Mouse (Mus musculus) spleen, postnatal 4 days (tissue): Measurements from ENCODE around the gene Hist1h4b.
"Not testable (repeated sequence)": the region's sequence is repeated elsewhere in the genome, so short reads cannot be mapped to it uniquely, and the experiment has no call there.

Experiments used
- DNase-seq, 2 experiments: peaks; one replicate each; pipeline ENCODE4 v3.0.0; 2022; ENCODE audit warnings: low spot score in 2 of 2

Hist1h4b gene

DNA sequence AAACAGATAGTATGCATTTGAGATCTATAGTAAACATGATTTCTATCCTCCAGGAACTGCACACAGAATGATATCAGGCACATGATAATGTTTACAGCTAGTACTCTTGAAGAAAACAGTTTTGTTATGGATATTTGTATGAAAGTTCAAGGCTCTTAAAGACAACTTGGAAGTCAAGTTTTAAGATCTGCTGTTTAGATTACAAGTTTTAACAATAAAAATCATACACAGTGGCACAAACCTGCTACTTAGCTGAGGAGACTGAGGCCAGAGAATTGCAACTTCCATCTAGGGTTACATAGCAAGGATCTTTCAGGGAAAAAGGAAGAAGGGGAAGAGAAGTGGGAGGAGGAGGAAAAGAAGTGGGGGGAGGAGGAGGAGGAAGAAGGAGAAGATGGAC lies 1.8 kb upstream of the Hist1h4b start:
- DNase-seq = no peak

- DNase-seq = peak; percentile 47 to 73
Measured at GRCm38 (mm10) chr13:23757211-23757773, 479 bp downstream of the Hist1h4b start.

DNA sequence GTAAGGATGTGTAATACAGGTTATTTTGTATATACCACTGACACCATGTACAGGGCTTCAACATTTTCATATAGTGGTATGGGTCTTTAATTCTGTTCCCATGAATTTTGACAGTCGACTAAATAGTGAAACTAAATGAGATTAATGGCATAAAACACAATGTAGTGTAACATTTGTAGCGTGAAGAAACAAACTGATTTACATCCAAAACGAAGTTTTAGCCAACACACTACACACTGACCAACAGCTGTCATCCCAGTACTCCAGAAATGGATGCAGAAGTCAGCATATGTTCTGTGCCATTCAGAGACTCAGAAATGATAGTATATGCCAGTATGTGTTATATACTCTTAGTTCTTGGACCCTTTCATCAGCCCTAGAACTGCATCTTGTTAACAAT lies 1.1 kb downstream of the Hist1h4b start:
- DNase-seq = no peak

DNA sequence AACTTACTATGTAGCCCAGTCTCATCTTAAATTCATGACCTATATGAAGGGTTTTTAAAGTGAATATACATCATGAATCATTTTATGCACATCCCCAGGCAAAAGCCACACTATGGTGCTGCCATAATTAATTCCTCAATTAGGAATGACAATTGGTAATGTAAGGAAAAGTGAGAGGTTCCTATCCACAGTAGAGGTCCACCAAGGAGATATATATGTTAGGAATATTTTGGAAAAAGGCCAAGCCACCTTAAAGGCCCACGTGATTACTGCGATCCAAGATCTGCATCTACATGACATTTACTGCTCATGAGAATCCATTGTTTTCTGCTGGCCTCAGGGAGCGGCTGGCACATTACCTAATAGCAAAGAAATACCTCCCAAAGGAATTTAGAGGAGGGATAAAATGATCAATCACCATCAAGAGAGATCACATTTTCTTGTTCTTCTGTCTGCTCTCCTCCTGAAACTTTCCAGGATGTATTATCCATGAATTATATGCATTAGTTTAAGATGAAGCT lies 2.5 kb downstream of the Hist1h4b start:
- DNase-seq = no peak

DNA sequence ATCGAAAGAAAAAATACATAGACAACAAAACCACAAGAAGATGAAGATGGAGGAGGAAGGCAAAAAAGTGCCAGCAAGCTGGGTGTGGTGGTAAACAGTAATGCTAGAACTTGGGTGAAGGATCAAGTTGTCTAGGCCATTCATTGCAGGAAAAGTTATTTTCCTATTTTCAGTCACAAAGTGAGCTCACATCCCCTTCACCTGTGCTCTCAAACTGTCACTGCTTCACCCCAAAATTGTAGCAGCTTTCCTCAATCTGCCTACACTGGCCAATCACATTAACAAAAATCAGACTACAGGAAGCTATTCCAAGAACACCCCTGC lies 3.1 kb downstream of the Hist1h4b start:
- no peak for DNase-seq

DNA sequence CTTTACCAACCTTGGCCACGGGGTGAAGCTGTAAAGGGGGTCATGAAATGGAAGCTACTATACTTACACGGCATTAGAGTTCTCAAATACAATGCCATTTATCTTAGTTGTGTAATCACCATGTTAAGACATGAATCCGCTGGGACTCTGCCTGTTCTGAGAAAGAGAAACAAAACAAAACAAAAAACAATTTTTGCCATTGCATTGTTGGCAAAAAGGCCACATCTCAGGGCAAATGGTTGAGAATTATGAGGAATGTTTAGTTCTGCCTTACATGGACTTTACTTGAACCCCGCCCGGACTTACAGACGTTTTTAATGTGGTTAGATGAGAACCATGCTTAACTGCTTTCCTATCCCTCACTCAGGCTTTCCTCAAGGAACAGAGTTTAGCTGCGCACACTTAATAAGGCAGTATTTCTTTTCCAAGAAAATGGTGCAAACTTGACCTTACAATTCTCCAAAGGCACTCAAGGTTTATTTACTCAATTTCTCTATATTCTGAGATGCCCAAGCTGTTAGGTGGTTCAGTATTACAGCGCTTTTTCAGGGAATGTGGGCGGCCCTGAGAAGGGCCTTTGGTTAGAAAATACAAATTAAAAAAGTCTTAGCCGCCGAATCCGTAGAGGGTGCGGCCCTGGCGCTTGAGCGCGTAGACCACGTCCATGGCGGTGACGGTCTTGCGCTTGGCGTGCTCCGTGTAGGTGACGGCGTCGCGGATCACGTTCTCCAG lies 3.6 kb downstream of the Hist1h4b start:
- peak; percentile 65 to 74 for DNase-seq

DNA sequence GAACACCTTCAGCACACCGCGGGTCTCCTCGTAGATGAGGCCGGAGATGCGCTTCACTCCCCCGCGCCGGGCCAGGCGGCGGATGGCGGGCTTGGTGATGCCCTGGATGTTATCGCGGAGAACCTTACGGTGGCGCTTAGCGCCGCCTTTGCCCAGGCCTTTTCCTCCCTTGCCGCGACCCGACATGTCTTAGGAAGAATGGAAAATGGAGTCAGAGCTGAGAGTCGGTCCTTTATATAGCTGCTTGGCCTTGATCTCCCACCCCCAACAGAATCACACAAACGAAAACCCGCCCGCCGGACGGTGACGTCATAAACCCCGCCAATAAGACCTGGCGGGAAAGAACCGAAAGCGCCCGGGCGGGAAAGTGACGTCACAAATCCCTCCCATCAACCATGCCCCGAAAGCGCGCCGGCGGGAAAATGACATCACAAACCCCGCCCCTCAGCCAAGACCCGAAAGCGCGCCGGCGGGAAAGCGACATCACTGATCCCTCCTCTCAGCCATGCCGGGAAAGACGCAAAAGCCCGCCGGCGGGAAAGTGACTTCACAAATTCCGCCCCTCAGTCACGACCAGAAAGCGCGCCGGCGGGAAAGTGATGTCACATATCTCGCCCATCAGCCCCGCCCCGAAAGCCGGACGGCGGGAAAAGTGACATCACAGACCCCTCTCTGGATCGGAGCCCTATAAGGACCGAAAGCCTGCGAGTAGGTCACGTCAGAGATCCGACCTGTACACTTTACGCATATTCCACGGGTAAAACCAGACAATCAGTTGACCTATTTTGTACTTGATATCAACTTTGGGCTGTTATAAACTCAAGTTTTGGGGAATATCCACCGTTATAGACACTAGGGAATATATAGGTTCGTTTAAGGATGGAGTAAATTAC lies 4.4 kb downstream of the Hist1h4b start, which contains the start of gene Hist1h4a:
Gene Hist1h4a, minus strand, starts transcription at position 259 of the 893 bp plus-strand sequence.
- peak; percentile 99 for DNase-seq

- DNase-seq = peak; percentile 83 to 91
Measured at GRCm38 (mm10) chr13:23761871-23762821, 5.3 kb downstream of the Hist1h4b start, which contains the start of gene Hist1h3a. Hist1h3a (minus strand) TSS chr13:23762386.

DNA sequence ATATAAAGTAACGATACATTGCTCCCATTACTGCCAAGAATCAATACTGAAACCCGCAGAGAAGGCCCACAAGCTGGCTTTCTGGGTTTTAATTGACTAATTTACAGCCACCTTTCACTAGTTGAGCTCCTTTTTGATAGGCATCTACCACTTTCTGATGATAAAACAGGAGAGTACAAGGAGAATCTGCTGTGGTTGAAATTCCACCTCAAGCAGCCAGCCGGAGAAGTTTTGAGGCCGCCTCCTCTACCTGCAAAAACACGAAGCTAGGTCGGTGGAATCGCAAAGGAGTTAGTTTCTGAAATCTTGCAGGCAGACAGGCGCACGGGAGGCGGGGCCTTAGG lies 6.4 kb downstream of the Hist1h4b start:
- no peak for DNase-seq

- DNase-seq = peak; percentile 92 to 93
Measured at GRCm38 (mm10) chr13:23763586-23764323, 6.9 kb downstream of the Hist1h4b start, which contains the start of gene Hist1h1a. Hist1h1a (plus strand) TSS chr13:23763666.

DNA sequence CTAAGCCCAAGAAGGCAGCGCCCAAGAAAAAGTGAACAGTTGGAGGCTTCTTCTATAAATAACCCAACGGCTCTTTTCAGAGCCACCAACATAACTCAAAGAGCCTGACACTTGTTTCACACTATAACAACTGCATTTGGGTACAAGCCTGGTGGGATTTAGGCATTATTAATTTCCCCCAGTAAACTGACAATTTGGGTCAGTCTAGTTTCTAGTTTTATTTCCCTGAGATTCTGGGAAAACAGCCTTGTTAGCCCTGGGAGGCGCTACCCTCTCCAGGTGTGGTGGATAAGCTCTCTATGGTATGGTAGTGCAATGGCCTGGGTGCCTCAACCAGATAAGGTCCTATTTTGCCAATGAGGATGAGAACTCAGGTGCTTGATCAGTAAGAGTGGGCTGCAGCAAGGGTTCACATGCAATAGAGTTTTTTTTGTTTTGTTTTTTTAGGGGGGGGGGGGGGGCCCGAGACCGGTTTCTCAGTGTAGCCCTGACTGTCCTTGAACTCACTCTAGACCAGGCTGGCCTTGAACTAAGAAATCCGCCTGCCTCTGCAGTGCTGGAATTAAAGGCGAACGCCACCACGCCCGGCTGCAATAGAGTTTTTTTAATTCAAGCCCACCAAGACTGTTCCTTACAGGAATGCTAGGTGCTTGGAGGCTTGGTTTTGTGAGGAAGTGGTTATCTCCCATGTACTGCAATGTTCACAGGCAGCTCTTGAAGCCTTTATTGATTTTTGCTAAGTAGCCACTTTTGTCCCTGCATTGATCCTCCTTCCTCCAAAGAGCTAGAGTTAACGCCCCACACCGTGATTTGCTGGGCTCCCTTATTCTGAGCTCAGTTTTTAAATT lies 7.7 kb downstream of the Hist1h4b start:
- peak; percentile 41 to 69 for DNase-seq

GRCm38 (mm10) chr13:23765172-23765513 lies 8.3 kb downstream of the Hist1h4b start:
- no peak for DNase-seq

- DNase-seq = no peak
Measured at GRCm38 (mm10) chr13:23766772-23767171, 10.0 kb downstream of the Hist1h4b start.

- DNase-seq = no peak
Measured at GRCm38 (mm10) chr13:23768834-23769397, 12.1 kb downstream of the Hist1h4b start.

DNA sequence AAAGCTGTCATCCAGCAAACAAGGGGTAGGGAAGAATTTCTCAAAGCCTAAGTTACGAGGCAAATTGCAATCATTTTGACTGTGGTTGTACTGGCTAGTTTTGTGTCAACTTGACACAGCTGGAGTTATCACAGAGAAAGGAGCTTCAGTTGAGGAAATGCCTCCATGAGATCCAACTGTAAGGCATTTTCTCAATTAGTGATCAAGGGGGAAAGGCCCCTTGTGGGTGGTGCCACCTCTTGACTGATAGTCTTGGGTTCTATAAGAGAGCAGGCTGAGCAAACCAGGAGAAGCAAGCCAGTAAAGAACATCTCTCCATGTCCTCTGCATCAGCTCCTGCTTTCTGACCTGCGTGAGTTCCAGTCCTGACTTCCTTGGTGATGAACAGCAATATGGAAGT lies 12.8 kb downstream of the Hist1h4b start, which contains the start of gene Trim38:
Gene Trim38, plus strand, starts transcription at position 301 of the 400 bp plus-strand sequence.
- DNase-seq = not testable (repeated sequence)

DNA sequence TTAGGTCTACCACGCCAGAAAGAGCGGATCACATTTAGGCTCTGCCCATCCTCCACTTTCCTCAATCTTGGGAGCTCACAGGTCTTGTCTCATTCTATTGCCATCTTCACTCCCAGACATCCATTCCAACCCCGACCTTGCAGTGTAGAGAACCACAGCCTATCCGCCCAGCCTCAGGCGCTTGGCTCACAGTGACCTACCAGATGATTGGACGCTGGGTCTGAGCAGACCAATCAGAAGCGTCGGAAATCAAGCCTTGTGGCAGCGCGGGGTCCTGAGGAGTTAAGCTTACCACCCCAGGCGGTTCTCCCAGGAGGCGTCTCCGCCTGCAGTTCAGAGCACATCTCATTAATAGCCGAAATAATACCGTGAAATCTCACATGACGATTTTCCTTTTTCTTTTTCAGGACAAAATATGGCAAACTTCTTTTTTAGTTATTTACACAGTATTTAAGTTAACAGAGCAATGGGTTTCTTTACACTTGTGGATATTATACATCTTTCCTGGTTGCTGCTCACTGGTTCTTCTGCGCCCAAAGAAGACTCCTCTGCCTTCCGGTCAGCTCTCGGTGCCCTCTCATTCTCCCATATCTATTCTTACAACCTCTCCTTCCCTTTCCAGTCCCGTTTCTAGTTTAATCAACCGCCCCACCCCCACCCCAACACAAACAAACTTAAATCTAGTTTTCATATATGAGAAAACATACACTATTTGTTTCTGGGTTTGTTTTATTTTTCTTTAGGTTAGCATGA lies 15.9 kb downstream of the Hist1h4b start:
- DNase-seq = peak; percentile 66 to 76

GRCm38 (mm10) chr13:23778339-23778738 lies 21.5 kb downstream of the Hist1h4b start:
- DNase-seq = no peak

- no peak for DNase-seq
Measured at GRCm38 (mm10) chr13:23779025-23779424, 22.2 kb downstream of the Hist1h4b start.
